Mouse (Mus musculus): Measurements from ENCODE around the gene Arsb. TPM values are rescaled to one million over a fixed set of nuclear protein-coding genes. Genes with fewer than 3 reads are reported as not detected.
A peak's percentile ranks its signal among the peaks of the same experiment; 100 is the strongest.

The Arsb gene
- total RNA-seq (2021), result 1 to 10 TPM; 4.9 to 5.4 TPM

- DNase-seq (ENCODE audit: low spot score), result peak; percentile 73
- intact Hi-C loops (cut with DNase I), result no loop called here
These were observed at the start of gene Arsb for GRCm38 (mm10) chr13:93771588-93772278. Gene Arsb (plus strand): TSS chr13:93771630.

- intact Hi-C loops (cut with DNase I), result loop anchor here (10.0 kb wide), 1 partner anchor 637 kb away; no protein-coding TSS in a partner anchor
- no peak for DNase-seq (ENCODE audit: low spot score)
These were observed 49.5 kb upstream of the Arsb start for GRCm38 (mm10) chr13:93721916-93722315.

- intact Hi-C loops (cut with DNase I), result loop anchor here (10.0 kb wide), 1 partner anchor 639 kb away; no protein-coding TSS in a partner anchor
- DNase-seq (ENCODE audit: low spot score), result no peak
These were observed 48.0 kb upstream of the Arsb start for GRCm38 (mm10) chr13:93723455-93723854.

- DNase-seq (ENCODE audit: low spot score), result no peak
- intact Hi-C loops (cut with DNase I), result loop anchor here (10.0 kb wide), 1 partner anchor 639 kb away; no protein-coding TSS in a partner anchor
These were observed 47.2 kb upstream of the Arsb start for GRCm38 (mm10) chr13:93724206-93724605.

- DNase-seq (ENCODE audit: low spot score), result no peak
- intact Hi-C loops (cut with DNase I), result no loop called here
These were observed 36.2 kb upstream of the Arsb start for GRCm38 (mm10) chr13:93735131-93735636.

- DNase-seq (ENCODE audit: low spot score), result no peak
- intact Hi-C loops (cut with DNase I), result no loop called here
These were observed 27.3 kb upstream of the Arsb start for GRCm38 (mm10) chr13:93744118-93744517.

GRCm38 (mm10) chr13:93752597-93753400, 18.6 kb upstream of the Arsb start:
- intact Hi-C loops (cut with DNase I), result no loop called here
- DNase-seq (ENCODE audit: low spot score), result no peak

GRCm38 (mm10) chr13:93755084-93755483, 16.3 kb upstream of the Arsb start:
- intact Hi-C loops (cut with DNase I), result no loop called here
- DNase-seq (ENCODE audit: low spot score), result no peak

- no peak for DNase-seq (ENCODE audit: low spot score)
- intact Hi-C loops (cut with DNase I), result no loop called here
These were observed 14.8 kb upstream of the Arsb start for GRCm38 (mm10) chr13:93756674-93757073.

- intact Hi-C loops (cut with DNase I), result no loop called here
- DNase-seq (ENCODE audit: low spot score), result no peak
These were observed 13.9 kb upstream of the Arsb start for GRCm38 (mm10) chr13:93757514-93757913.

- no peak for DNase-seq (ENCODE audit: low spot score)
- intact Hi-C loops (cut with DNase I), result no loop called here
These were observed 13.1 kb upstream of the Arsb start for GRCm38 (mm10) chr13:93758149-93758898.

- intact Hi-C loops (cut with DNase I), result no loop called here
- no peak for DNase-seq (ENCODE audit: low spot score)
These were observed 9.6 kb upstream of the Arsb start for GRCm38 (mm10) chr13:93761831-93762230.

GRCm38 (mm10) chr13:93762879-93763278, 8.6 kb upstream of the Arsb start:
- no peak for DNase-seq (ENCODE audit: low spot score)

GRCm38 (mm10) chr13:93764321-93764973, 7.0 kb upstream of the Arsb start:
- intact Hi-C loops (cut with DNase I), result no loop called here
- no peak for DNase-seq (ENCODE audit: low spot score)

More at GRCm38 (mm10) chr13:93762879-93763278, 8.6 kb upstream of the Arsb start:
- intact Hi-C loops (cut with DNase I), result no loop called here

GRCm38 (mm10) chr13:93771031-93771587, 321 bp upstream of the Arsb start:
- intact Hi-C loops (cut with DNase I), result no loop called here
- DNase-seq (ENCODE audit: low spot score), result no peak

GRCm38 (mm10) chr13:93772279-93772636, 828 bp downstream of the Arsb start:
- intact Hi-C loops (cut with DNase I), result no loop called here
- DNase-seq (ENCODE audit: low spot score), result no peak

GRCm38 (mm10) chr13:93772861-93773260, 1.4 kb downstream of the Arsb start:
- intact Hi-C loops (cut with DNase I), result no loop called here
- DNase-seq (ENCODE audit: low spot score), result no peak

GRCm38 (mm10) chr13:93773704-93774315, 2.4 kb downstream of the Arsb start:
- no peak for DNase-seq (ENCODE audit: low spot score)
- intact Hi-C loops (cut with DNase I), result no loop called here

GRCm38 (mm10) chr13:93782823-93783222, 11.4 kb downstream of the Arsb start:
- no peak for DNase-seq (ENCODE audit: low spot score)
- intact Hi-C loops (cut with DNase I), result no loop called here

All from heart, postnatal 25 days (tissue).